Mouse (Mus musculus) stomach, embryonic 14.5 days (tissue): ENCODE measurements at regions not wholly inside any gene's neighbourhood (a gene's known extent, or its start where the extent isn't known, plus 50 kb on each side); places are given as distances from the start of the nearest gene placed in this dataset.

Experiments used
- ATAC-seq: fragments of 200-750 bp; cut with Nextera tagmentation; 2 replicates; pipeline ENCODE4 v1.8.0; 2017; ENCODE audit warnings: low read depth, moderate TSS enrichment; ENCODE audit not compliant: insufficient number of reproducible peaks, insufficient read depth, low FRiP score
- H3K27ac ChIP-seq: fragments of 300-500 bp; sonication (generic); 2 replicates; pipeline ENCODE4 v1.5.1; 2014; ENCODE audit warnings: mild to moderate bottlenecking, low read length, moderate library complexity, mixed read lengths
- H3K27me3 ChIP-seq: fragments of 300-500 bp; sonication (generic); 2 replicates; pipeline ENCODE4 v1.6.1; 2014; ENCODE audit warnings: low read length, control low read depth, mixed read lengths; ENCODE audit not compliant: control insufficient read depth, insufficient read depth
- H3K36me3 ChIP-seq: fragments of 300-500 bp; sonication (generic); 2 replicates; pipeline ENCODE4 v1.6.1; 2014; ENCODE audit warnings: mild to moderate bottlenecking, control low read depth, low read length, moderate library complexity, mixed read lengths; ENCODE audit not compliant: control insufficient read depth, insufficient read depth
- H3K4me1 ChIP-seq: fragments of 300-500 bp; sonication (generic); 2 replicates; pipeline ENCODE4 v1.6.1; 2014; ENCODE audit warnings: low read length, control low read depth, mixed read lengths; ENCODE audit not compliant: control insufficient read depth, insufficient read depth
- H3K4me2 ChIP-seq: fragments of 300-500 bp; sonication (generic); replicated peaks from 2 replicates; pipeline ENCODE4 v1.6.1; 2014; ENCODE audit warnings: low read depth, low read length, control low read depth
- H3K4me3 ChIP-seq: fragments of 300-500 bp; sonication (generic); 2 replicates; pipeline ENCODE4 v1.5.1; 2014; ENCODE audit warnings: low read depth, low read length, control low read depth
- H3K9ac ChIP-seq: fragments of 300-500 bp; sonication (generic); replicated peaks from 2 replicates; pipeline ENCODE4 v1.6.1; 2014; ENCODE audit warnings: low read depth, mild to moderate bottlenecking, control low read depth, low read length, moderate library complexity, mixed read lengths
- H3K9me3 ChIP-seq: fragments of 300-500 bp; sonication (generic); 2 replicates; pipeline ENCODE4 v1.6.1; 2016; ENCODE audit warnings: low read depth, low read length, control low read depth; ENCODE audit not compliant: control insufficient read depth
- WGBS: fragments of 180-500 bp; shearing (Covaris S2); extraction: QIAGEN DNeasy Blood & Tissue Kit; methylation state at CpG from one replicate; pipeline ENCODE4 v1.1.7; 2014; 5-methylcytosine and 5-hydroxymethylcytosine counted together

DNA sequence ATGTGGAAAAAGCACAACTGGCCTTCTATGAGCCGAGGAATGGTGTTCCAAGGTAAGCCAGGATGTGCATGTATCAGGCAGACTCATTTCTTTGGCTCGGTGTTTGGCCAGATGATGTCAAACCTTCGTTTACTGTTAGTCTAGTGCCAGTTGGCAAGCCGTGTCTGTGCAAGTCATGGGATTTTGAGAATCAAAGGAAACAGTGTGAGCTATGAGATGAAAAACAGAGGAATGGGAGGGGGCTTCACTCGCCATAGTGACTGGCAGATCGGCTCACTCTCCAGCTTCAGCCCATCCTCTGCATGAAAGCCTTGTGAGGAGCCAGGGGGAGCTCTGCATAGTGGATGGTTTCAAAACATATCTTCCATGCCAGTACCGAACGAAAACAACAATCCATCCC, 89.1 kb upstream of the Mast4 start:
- H3K27me3 ChIP-seq = no peaks in the 10 kb centered on the region
- WGBS = 83% methylated on average over 8 of the region's 8 CpGs
- H3K36me3 ChIP-seq = no peaks in the 10 kb centered on the region
- no peak overlapping the region for H3K4me3 ChIP-seq
- no peaks in the 10 kb centered on the region for H3K4me1 ChIP-seq
- no peak overlapping the region for H3K27ac ChIP-seq
- H3K9ac ChIP-seq = no peak overlapping the region
- H3K4me2 ChIP-seq = no peak overlapping the region
- ATAC-seq = no peak
- 0 out of 2 replicates have a peak, but pooled peaks cover 3% of the 10 kb centered on the region for H3K9me3 ChIP-seq

DNA sequence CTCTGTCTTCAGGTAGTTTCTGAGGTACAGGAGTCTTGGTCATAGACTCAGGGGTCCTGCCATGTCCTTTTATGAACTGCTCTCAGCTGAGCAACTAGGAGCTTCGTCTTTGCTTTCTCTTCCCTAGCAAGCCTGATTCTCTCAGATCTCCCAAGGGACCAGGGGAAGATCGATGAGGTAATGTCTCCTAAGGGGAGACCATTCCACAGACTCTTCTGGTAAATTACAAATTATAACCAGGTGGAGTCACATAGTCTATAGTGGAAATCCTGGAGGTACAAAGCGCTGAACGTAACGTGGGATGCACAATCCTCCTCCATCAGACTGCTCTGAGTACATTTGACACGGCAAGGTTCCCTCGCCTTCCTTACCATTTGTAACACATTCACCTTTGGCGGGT, 88.7 kb upstream of the Mast4 start:
- no peak overlapping the region for H3K9ac ChIP-seq
- no peaks in the 10 kb centered on the region for H3K36me3 ChIP-seq
- ATAC-seq = no peak
- H3K4me2 ChIP-seq = no peak overlapping the region
- 0 out of 2 replicates have a peak, but pooled peaks cover 3% of the 10 kb centered on the region for H3K9me3 ChIP-seq
- no peak overlapping the region for H3K27ac ChIP-seq
- no peaks in the 10 kb centered on the region for H3K27me3 ChIP-seq
- WGBS = 92% methylated on average over 8 of the region's 8 CpGs
- no peak overlapping the region for H3K4me3 ChIP-seq
- no peaks in the 10 kb centered on the region for H3K4me1 ChIP-seq

DNA sequence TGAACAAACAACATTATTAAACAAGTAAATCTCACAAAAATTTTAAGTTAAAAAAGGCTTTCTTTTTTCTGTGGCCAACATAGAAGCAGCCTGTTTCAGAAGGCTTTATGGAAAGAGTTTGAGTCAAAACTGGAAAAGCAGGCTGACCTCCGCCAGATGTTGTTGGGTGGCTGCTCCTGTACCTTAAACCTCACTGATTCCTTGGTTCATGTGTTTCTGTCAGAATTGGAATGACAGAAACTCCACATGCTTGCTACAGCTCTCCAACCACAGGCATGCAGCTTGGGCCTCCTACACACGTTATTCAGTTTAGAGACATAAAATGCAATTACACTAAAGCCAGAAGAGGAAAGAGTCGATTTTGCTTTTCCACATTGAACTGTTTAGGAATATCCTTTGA, 84.8 kb upstream of the Mast4 start:
- H3K4me1 ChIP-seq = no peaks in the 10 kb centered on the region
- no peaks in the 10 kb centered on the region for H3K36me3 ChIP-seq
- WGBS = 83% methylated on average over 3 of the region's 3 CpGs
- no peak for ATAC-seq
- H3K27me3 ChIP-seq = no peaks in the 10 kb centered on the region
- no peak overlapping the region for H3K9ac ChIP-seq
- no peak overlapping the region for H3K4me2 ChIP-seq
- no peak overlapping the region for H3K27ac ChIP-seq
- 0 out of 2 replicates have a peak, but pooled peaks cover 3% of the 10 kb centered on the region for H3K9me3 ChIP-seq
- no peak overlapping the region for H3K4me3 ChIP-seq

DNA sequence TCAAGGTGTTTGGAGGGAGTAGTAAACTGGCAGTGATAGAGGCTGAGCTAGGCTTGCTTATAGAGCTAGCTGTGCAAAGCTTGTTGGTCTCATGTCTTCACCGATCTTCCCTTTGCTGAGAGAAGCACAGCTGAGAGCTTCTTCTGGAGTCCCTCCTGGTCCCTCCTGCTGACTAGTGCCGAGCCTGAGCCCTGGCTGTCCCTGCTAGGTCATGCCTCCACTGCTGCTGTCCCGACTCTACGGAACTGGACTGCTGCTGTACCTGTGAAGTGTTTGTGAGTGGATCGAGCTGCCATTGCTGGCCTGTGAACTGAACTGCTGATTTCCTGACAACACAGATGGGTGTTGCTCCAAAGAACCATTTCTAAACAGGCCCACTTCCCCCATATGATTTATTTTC, 83.0 kb upstream of the Mast4 start:
- Histone ChIP-seq H3K9me3 (0 out of 2 replicates have a peak, but pooled peaks cover 3% of the 10 kb centered on the region), H3K27me3 (no peaks in the 10 kb centered on the region), H3K36me3 (no peaks in the 10 kb centered on the region), H3K4me3 (no peak overlapping the region), H3K27ac (no peak overlapping the region), H3K4me1 (no peaks in the 10 kb centered on the region), H3K4me2 (no peak overlapping the region), H3K9ac (no peak overlapping the region)
- 86% methylated on average over 5 of the region's 5 CpGs for WGBS
- ATAC-seq = no peak

DNA sequence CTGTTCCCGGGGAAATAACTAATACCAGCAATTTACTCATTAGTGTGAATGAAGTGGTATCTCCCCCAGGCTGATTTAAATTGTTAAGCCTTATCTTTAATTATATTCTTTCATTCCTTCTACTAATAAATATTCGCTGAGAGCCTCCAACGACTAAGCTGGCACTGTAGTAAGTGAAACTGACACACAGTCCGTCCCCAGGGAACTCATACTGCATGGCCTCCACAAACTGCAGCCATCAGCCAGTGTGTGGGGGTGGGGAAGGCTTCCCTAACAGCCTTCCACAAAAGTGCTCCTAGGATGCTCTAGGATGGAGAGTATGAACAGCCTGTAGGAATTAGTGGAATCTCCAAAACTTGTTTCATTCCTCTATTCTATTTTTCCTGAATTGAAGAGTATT, 81.0 kb upstream of the Mast4 start:
- ATAC-seq = no peak
- H3K9ac ChIP-seq = no peak overlapping the region
- no peak overlapping the region for H3K27ac ChIP-seq
- no peaks in the 10 kb centered on the region for H3K36me3 ChIP-seq
- H3K27me3 ChIP-seq = no peaks in the 10 kb centered on the region
- no peak overlapping the region for H3K4me2 ChIP-seq
- no peaks in the 10 kb centered on the region for H3K4me1 ChIP-seq
- 0 out of 2 replicates have a peak, but pooled peaks cover 3% of the 10 kb centered on the region for H3K9me3 ChIP-seq
- WGBS = 82% methylated on average over 4 of the region's 4 CpGs
- H3K4me3 ChIP-seq = no peak overlapping the region

DNA sequence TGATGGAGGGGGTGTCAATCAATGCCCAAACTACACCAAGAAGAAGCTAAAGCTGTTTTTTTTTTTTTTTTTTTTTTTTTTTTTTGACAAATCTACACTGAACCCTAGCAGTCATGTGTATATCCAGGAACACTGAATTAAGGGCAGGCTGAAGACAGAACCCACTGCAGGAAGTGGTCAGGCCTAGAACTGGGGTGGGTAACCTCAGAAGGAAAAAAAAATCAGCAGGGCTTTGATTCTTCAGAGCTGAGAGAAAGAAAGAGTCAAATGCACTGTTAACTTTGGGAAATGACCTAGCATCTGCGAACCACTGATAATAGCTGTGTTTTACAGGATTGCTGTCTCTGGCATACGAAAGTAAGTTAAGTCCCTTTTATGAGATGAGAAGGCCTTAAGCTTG, 78.3 kb upstream of the Mast4 start:
- H3K36me3 ChIP-seq = no peaks in the 10 kb centered on the region
- no peak overlapping the region for H3K4me2 ChIP-seq
- WGBS = 80% methylated on average over 2 of the region's 2 CpGs
- no peak overlapping the region for H3K4me3 ChIP-seq
- no peak overlapping the region for H3K9ac ChIP-seq
- no peaks in the 10 kb centered on the region for H3K27me3 ChIP-seq
- no peak for ATAC-seq
- H3K9me3 ChIP-seq = no peaks in the 10 kb centered on the region
- H3K4me1 ChIP-seq = no peaks in the 10 kb centered on the region
- H3K27ac ChIP-seq = no peak overlapping the region

DNA sequence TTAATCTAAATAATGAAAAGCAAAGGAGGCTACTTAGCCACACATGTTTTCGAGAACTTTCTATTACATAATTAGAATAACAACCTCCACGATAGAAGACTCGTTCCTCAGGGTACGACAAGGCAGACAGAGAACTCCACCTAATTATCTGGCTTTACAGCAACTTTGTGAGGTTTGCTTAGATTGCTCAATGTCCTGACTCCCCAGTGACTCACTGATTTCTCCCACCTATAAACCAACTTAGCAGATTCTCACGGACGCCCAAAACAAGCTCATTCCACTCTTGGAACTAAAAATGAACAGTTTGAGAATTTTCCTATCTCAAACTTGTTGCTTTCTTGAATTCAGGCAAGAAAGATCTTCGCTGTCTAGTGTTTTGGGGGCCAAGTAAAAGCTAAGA, 75.0 kb upstream of the Mast4 start:
- H3K36me3 ChIP-seq = no peaks in the 10 kb centered on the region
- no peak overlapping the region for H3K27ac ChIP-seq
- no peak overlapping the region for H3K4me2 ChIP-seq
- no peaks in the 10 kb centered on the region for H3K27me3 ChIP-seq
- H3K4me1 ChIP-seq = no peaks in the 10 kb centered on the region
- no peak overlapping the region for H3K4me3 ChIP-seq
- no peak for ATAC-seq
- WGBS = 55% methylated on average over 7 of the region's 7 CpGs
- H3K9me3 ChIP-seq = no peaks in the 10 kb centered on the region
- H3K9ac ChIP-seq = no peak overlapping the region

DNA sequence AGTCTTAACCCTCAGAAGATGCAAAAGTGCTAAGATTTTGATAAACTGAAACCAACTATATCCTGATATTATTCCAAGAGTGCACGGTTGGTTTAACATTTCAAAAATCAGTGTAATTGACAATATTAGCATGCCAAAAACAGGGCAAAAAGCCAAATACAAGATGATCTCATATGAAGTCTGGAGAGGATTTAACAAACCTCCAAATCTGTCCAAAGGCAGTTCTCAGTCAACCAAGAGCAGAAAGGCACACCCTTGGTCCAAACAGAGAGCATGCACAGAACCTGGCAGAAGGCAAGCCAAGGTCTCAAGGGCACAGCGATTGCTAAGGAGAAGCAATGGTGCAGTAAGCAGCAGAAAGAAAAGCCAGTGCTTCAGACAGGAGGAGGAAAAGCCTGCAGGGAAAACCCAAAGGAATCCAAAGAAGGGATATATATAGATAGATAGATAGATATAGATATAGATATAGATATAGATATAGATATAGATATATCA, 62.3 kb upstream of the Mast4 start:
- WGBS = 82% methylated on average over 2 of the region's 2 CpGs

DNA sequence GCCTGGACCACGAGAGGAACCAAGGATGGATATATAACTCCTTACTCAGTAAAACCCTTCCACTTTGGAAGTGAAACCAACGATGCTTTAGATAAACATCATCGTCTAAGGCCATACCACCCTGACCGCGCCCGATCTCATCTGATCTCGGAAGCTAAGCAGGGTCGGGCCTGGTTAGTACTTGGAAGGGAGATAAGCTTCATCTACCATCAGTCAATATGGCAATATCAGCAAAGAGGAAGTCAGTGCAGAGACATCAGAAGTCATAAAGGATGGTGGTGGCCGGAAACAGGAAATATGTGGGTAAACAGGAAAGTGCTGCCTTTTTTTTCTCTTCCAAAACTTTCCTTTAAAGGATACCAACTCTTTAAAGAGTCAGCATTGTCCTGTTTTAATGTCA, 61.8 kb upstream of the Mast4 start:
- Histone ChIP-seq H3K4me2 (no peak overlapping the region), H3K9ac (no peak overlapping the region), H3K9me3 (no peaks in the 10 kb centered on the region), H3K27ac (no peak overlapping the region), H3K36me3 (no peaks in the 10 kb centered on the region), H3K4me3 (no peak overlapping the region), H3K27me3 (no peaks in the 10 kb centered on the region), H3K4me1 (no peaks in the 10 kb centered on the region)
- WGBS = 82% methylated on average over 9 of the region's 9 CpGs
- no peak for ATAC-seq

More for the DNA sequence above, 62.3 kb upstream of the Mast4 start:
- H3K27me3 ChIP-seq = no peaks in the 10 kb centered on the region
- no peak overlapping the region for H3K4me3 ChIP-seq
- no peak for ATAC-seq
- no peak overlapping the region for H3K27ac ChIP-seq
- H3K36me3 ChIP-seq = no peaks in the 10 kb centered on the region
- H3K4me1 ChIP-seq = no peaks in the 10 kb centered on the region
- H3K9me3 ChIP-seq = no peaks in the 10 kb centered on the region
- no peak overlapping the region for H3K4me2 ChIP-seq
- H3K9ac ChIP-seq = no peak overlapping the region
